Mouse (Mus musculus) embryo, embryonic 10.5 days (tissue): ENCODE data around the gene Clmp.
A peak's percentile ranks its signal among the peaks of the same experiment; 100 is the strongest.
"Not testable (repeated sequence)": the region's sequence is repeated elsewhere in the genome, so short reads cannot be mapped to it uniquely, and the experiment has no call there.

Experiments used
- DNase-seq: peaks from one replicate; pipeline ENCODE4 v3.0.0-alpha.2; 2015; ENCODE audit warnings: low spot score

The Clmp gene

DNA sequence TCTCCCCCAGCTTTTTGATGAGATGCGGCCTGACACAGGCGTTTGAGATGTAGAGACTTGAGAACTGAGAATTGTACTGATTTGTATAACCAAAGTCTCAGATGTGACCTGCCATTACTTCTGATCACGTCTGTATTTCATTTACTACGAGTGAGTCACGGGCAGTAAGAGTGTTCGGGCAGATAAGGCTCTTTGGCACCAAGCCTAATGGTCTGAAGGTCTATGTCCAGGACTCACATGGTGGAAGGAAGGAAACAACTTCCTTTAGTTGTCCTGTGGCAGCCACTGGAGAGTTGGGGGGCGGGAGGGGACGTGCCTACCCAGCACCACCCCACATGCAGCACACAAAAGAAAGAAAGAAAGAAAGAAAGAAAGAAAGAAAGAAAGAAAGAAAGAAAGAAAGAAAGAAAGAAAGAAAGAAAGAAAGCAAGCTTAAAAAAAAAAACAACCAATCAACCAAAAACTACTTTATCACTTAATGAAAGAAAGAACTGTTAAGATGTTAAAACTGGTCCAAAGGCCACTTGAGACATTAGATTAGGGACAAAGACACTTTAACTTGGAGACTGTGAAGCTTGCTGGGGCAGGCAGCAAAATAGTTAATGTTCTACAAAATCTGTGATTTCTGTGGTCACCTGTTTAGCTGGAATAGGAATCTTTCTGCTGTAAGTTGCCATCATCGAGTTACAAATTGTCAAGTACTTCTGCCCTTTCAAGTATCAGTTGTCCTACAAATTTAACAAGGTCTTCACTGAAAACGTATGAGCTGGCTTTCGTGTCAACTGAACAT lies 90.9 kb downstream of the Clmp start:
- DNase-seq, result no peak

DNA sequence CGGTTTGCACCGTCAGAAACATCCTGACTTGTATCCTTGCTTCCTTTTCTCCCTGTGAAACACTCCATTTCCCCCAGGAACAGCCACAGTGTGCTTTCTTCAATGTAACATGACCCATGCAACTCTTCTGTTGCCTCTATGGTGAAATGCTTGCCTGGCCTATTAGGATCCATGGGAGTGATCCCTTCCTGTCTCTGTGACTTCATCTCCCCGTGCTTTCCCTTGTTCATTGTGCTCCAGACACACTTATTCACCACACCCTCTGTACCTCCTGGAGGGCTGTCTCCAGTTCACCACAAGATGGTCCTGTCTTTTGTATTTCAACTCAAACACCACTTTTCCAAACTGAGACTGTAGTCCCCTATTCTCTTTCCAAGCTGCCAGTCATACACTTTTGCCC lies 94.3 kb downstream of the Clmp start:
- DNase-seq, result no peak

DNA sequence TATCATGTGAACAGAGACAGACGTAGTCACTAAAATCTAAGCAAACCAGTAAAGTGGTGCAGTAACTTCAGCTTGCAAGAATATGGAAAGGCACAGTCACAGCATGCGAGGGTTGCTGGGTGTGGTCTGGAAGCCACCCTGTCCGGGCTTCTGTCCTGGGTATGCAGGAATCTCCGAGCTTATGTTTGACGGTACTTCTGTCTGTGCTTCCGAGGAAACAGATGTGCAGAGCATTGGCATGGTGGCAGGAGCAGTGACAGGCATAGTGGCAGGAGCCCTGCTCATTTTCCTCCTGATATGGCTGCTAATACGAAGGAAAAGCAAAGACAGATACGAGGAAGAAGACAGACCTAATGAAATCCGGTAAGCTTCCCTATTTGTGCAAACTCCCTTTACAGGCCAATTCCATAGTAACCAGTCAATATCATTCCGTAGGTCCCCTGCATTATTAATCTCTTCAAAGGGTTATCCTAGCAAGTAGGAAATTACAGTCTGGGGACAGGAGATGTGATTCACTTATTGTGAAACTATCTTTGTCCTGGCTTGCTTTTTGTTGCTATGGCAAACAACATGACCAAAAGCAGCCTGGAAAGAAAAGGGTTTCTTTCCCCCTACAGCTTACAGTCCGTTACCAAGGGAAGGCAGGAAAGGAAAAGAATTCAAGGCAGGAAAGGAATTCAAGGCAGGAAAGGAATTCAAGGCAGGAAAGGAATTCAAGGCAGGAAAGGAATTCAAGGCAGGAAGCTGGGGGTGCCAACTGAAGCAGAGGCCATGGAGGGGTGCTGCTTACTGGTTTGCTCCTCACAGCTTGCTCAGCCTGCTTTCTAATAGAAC lies 95.3 kb downstream of the Clmp start:
- DNase-seq, result no peak

DNA sequence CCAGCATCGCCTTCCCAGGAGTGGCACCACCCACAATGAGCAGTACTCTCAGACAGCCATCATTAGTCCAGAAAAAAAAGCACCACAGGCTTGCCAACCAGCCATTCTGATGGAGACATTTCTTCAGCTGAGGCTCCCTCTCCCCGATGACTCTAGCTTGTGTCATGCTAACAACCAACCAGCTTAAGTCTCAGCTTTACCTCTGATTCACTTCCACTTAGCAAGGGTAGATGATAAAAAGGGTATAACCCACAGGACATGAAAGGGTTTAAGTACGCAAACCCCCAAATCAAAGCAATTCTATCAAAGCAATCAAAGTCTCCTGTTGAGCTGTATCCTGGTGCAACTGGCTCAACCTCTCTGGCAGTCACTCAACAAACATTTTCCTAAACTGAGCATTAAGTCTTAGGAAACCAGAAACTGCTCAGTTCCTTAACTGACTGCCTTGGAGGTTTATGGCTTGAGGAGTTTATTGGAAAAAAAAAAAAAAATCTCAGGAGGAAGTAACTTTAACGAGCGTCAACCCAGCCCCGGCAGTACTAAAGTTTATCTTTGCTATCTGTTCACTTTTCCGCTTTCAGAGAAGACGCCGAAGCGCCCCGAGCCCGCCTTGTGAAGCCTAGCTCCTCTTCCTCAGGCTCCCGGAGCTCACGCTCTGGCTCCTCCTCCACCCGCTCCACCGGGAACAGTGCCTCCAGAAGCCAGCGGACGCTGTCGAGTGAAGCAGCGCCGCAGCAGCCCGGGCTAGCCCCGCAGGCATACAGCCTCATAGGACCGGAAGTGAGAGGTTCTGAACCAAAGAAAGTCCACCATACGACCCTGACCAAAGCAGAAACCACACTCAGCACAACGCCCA lies 96.2 kb downstream of the Clmp start:
- no peak for DNase-seq

DNA sequence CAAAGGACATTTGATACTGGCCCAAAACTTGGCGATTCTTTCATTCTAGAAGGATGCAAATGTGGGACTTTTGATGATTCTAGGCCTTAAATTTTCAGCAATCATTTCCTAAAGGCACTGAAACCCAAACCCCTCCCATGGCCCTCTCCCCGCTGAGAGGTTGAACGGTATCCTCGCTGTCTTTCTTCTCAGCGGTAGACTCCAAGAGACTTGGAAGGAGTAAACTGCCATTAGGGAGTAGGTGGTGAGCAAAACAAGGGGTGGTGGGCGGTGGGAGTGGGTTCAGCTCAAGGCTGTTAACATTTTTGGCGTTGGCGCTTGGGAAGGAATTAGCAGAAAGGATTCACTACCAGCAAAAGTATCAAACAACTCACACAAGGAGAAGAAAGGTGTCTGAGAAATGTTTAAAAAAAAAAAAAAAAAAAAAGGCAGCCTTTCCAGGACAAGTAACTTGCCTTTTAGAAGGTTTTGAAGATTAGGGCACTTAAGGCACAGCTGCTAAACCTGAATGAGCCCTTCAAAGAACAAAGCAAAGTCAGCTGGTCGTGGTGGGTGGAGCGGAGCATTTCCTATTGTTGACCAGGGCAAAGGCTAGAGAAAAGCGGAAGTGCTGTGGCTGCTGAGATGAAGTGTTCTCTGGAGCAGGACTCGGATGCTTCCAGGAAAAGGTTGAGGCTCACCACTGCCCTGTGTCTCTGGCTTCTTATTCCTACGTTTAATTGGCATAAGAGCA lies 98.0 kb downstream of the Clmp start:
- DNase-seq, result peak; percentile 86

DNA sequence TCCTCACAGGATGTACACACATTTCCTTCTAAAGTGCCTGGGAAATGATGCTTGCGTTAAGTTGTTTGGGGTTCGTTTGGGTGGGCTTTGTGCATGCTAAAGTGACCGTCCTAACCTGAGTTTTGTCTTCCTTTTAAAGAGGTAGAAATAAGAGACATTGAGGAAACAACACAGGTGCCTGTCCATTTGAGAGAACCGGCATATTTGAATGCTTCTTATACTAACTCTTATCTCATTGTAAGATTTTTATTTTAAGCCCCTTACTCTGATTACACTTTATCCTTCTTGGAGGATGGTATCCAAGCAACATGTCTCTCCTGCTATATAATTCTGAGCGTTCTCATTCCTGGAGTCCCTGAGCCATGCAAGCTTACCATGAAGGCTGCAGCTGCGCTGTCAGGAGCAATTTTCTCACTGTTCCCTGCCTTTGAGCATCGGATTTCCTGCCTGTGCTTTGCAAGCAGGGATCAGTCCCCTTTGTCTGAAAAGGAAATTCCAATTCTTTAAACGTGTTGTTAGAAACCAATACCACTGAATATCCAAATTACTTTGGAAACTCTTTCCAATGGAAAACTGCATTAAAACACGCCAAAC lies 98.7 kb downstream of the Clmp start:
- peak; percentile 74 for DNase-seq

DNA sequence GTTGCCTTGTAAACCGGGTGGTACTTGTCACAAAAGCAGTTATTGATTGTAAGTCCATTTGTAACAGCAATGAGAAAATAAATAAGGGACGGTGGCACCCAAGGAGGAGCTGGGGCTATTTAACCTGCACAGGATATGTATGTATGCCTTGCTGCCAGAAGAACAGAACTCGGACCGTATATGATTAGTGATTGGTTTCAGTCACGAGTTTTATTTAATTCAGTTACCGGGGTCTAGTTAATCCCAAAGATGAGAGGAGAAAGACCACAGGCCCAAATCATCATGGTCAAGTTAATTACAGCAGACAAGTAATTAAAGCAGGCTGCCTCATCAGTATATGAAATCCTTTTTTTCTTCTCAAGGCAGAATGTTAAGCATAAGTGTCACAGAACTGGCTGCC lies 99.7 kb downstream of the Clmp start:
- no peak for DNase-seq

DNA sequence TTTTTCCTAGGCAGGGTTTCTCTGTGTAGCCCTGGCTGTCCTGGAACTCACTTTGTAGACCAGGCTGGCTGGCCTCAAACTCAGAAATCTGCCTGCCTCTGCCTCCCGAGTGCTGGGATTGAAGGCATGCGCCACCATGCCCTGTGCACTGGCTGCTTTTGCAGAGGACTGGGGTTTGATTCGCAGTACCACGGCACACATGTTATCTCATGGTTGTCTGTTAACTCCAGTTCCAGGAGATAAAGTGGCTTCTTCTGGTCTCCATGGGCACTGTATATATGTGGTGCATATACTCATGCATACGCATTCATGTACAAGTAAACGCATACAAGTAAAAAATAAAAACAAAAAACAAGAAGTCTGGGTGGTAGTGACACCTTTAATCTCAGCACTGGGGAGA lies 101.1 kb downstream of the Clmp start:
- not testable (repeated sequence) for DNase-seq

DNA sequence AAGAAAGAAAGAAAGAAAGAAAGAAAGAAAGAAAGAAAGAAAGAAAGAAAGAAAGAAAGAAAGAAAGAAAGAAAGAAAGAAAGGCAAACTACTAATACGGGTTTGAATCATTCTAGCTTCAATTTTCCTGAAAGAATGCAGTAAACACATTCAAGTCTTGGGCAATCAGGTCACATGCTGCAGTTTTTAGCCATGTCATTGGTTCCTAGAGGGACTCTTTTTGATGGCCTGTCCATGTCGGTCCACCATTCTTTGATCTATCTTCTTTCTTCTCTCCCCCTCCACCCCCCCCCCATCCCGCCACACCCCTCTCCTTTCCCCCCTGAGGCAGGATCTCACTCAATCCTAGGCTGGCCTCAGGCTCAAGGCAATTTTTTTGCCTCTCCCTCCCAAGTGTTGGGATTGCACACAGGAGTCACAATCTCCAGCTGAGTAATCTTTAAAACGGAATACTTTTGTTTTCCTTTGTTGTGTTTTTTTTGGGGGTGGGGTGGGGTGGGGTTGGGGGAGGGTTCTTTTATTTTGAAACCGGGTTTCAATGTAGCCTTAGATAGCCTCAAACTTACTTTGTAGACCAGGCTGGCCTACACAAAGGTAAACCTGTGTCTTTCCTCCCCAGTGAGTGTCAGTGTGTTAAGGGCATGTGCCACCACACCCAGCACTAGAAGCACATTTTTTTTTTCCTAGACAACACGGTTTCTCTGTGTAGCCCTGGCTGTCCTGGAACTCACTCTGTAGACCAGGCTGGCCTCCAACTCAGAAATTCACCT lies 106.3 kb downstream of the Clmp start:
- no peak for DNase-seq

DNA sequence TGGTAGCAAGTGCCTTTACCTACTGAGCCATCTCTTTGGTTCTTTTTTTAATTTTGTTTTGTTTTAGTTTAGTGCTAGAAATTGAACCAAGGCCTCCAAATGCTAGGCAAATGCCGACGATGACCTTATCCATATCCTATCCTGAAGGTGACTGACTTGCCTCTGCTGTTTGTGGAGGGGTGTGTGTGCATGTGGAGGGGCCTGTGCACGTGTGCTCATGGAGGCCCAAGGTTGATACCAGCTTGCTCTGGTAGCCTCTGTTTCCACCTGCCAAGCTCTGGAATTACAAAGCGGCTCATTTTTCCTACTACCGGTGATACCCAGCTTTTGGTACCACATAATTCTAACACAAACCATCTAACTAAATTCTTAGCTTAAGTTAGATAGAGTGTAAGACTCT lies 107.8 kb downstream of the Clmp start:
- DNase-seq, result no peak

DNA sequence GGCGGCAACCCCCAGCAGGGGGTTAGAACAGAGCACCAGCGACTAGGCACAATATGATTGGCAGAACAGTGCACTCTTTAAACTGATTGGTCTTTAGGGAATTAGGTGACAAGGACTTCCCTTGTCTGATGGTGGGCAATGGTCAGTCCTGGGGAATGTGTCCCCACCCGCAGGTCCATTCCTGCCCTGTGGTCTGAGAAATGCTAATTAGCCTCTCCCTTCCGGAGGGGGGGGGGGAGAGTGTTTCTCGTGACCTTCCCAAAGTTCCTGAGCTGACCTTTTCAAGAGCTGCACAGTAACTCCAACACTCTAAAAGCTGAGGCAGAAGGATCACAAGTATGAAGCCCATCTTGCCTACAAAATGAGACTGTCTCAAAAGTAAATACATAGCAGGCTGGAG lies 108.5 kb downstream of the Clmp start:
- no peak for DNase-seq

DNA sequence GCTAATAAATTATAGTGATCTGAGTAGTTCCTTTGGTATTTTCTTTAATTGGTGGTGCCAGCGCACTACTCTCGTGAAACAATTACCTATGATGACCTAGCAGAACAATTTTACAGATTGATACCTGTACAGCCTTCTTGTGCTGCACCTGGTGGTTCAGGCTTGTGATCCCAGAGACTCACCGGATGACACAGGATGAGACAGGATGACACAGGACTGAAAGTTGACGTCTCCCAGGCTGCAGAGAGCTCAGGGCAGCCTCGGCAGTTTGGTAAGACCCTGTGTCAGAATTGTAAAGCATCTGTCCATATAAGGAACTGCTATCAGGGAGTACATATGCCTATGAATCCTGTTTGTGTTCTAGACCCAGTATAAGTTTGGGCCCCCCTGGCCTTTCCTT lies 109.2 kb downstream of the Clmp start:
- no peak for DNase-seq

DNA sequence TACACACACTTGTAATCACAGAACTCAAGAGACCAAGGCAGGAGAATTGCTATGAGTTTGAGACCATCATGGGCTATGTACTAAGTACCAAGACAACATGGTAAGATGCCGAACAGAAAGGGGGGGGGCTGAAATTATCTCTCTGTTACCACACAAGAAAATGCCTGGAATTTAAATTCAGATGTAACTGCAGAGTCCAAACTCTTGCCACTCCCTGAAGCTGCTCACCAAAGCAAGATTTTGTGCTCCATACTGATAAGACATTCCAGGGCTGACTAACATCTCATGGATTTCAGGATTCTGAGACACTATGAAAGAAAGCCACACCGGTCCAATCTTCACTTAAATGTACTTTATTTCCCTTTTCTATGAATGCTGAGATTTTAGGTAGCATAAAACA lies 109.8 kb downstream of the Clmp start:
- no peak for DNase-seq

DNA sequence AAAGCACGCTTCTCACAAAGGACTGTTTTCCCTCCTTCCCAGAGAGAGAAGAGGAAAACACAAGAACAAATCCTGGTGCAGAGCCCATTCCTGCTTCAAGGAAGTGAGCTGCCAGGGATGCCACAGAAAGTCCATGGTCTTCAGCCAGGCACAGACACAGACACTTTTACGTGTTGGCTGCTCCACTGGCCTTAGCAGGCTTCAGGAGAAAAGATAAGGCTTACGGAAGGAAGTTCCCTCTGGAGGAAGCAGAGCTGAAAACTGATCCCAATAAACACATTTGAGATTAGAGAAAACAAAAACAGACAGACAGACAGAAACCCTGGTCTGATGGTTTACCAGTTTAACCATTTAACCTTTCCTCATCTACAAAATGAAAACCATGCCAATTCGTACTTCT lies 110.3 kb downstream of the Clmp start:
- no peak for DNase-seq

DNA sequence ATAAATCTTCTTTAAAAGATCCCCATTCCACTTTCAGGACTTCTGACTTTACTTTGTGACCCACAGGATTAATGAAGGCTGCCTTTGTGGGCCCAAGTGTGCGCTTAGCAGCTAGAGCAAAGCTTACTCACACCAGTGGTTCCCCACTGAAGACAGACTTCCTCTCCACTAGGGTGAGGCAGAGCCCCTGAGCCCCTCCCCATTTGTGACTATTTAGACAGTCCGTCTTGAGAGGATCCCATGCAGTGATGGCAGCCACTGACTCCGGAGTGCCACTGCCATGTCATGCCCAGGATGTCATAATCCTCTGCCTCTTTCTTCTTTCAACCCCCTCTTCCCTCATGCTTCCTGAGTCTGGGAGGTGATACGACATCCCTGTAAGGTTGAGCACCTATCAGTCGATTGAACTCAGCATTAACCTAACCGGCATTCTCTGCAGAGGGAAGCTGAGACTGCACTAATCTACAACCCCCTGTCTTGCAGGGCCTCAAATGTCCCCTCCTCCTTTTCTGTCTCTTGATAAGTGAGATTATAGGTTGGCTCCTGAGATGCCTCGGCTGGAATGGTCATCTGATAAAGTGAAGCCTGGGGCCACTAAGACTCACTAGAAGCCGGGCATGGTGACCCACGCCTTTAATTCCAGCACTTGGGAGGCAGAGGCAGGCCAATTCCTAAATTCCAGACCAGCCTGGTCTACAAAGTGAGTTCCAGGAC lies 112.6 kb downstream of the Clmp start:
- DNase-seq, result no peak

DNA sequence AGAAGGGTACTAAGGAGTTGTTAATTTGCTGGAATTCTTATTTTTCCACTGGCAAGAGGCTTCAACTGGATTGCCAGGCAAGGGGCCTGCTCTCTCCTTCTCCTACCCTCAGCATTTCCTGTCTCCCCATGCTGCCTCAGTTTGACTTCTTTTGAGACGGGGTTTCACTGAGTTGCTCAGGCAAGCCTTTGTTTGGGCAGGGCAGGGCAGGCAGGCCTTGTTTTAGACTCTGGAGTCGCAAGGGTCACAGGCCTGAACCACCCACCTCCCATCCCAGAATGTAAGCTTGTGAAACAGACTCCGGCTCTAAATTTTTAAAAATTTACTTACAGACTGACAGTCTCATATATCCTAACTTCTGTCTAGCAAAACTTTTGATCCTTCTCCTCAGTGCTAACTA lies 113.3 kb downstream of the Clmp start:
- peak; percentile 53 for DNase-seq

DNA sequence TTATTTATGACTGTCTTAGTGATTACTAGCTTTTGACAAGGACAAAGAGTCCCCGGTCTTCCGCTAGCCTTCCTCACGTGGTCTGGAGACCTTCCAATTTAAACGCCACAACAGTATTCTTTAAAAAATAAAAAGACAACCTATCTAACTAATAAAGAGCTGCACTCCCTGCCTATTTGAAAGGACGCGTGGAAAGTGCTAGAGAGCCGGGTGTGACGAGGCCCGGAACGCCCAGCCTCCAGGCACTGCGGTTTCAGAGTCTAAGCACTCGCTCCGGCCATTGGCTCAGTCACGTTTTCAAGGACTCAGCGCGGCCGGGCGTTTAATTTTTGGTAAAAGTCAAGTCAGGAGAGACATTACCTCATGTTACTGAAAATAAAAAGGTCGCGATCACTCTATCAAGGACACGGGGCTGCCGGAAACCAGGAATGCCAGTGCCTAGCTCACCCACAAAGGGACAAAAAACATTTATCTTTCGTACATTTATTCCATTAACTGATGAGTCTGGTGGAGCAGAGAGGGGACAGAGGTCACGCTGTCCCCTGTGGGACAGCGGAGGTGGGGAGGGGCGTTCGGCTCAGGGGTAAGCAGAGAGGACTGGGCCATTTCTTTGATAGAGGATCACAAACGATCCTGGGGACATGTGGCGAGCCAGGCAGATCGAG lies 114.2 kb downstream of the Clmp start:
- DNase-seq, result peak; percentile 83

DNA sequence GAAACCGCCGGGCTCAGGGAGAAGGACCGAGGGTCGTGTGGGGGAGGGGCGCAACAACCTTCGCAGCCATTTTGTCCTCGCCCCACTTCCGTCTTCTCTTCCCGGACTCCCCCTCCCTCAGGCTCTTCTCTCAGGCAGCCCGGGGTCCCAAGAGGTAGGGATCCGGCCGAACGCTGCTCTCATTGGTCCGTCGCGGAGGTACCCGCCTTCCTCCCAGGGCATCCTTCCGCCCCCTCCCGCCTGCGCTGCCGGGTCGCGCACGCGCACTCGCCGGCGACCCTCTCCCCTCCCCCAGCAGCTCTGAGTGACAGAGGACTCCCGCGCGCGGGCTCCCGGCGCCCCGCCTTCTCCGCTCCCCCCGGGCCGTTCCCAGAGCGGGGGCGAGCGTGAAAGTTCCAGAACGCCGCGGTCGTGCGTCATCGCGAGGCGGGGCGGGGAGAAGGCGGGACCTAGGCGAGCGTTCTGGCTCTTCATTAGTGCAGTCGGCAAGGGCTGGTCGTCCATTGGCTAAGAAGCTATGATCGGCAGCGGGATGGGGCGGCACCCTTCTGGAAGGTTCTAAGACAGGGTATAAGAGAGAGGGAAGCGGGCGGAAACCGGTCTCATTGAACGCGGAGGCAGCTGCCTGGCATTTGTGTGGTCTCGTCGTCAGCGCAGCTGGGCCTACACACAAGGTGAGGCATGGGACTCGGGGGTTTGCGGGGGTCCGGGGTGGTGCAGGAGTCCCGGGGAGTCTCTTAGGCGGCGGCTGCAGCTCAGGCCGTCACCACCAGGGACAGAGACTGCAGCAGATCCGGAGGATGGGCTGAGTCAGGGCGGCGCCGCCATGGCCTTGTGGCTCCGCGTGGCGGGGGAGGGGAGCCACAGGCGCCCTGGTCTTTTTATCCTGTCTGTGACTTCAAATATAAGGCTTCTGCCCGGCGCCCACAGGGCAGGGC lies 115.2 kb downstream of the Clmp start, which contains the start of gene Hspa8:
Gene Hspa8 (plus strand): TSS at position 310 of the 938 bp plus-strand sequence.
- peak; percentile 99 for DNase-seq
